Mouse (Mus musculus): ENCODE measurements around the gene Apex2.

The Apex2 gene
- long read RNA-seq, experiment 1, partial matches to known transcripts = 0 of 4 reads
- long read RNA-seq, experiment 1, other reads (novel, unspliced or antisense) = 1 of 4 reads
- long read RNA-seq, experiment 2, transcript Apex2-201 (6 exons, 1,884 nt) = major isoform, 12 of 14 reads
- long read RNA-seq, experiment 2, partial matches to known transcripts = 1 of 14 reads
- long read RNA-seq, experiment 2, other reads (novel, unspliced or antisense) = 1 of 14 reads

GRCm38 (mm10) chrX:150589696-150590095 lies at the start of gene Apex2:
Gene Apex2, minus strand, starts transcription at chrX:150589868.
- intact Hi-C loops (cut with DNase I) = loop anchor here (10.0 kb wide), 1 partner anchor 525 kb away; no protein-coding TSS in a partner anchor

- intact Hi-C loops (cut with DNase I) = no loop called here
Observed at GRCm38 (mm10) chrX:150636421-150636820, 46.8 kb upstream of the Apex2 start.

- intact Hi-C loops (cut with DNase I) = loop anchor here (10.0 kb wide), 1 partner anchor 516 kb away; no protein-coding TSS in a partner anchor
Observed at GRCm38 (mm10) chrX:150598882-150599281, 9.2 kb upstream of the Apex2 start.

GRCm38 (mm10) chrX:150595016-150595760 lies 5.5 kb upstream of the Apex2 start:
- intact Hi-C loops (cut with DNase I) = loop anchor here (10.0 kb wide), 1 partner anchor 520 kb away; no protein-coding TSS in a partner anchor

- intact Hi-C loops (cut with DNase I) = loop anchor here (10.0 kb wide), 1 partner anchor 521 kb away; no protein-coding TSS in a partner anchor
Observed at GRCm38 (mm10) chrX:150594176-150594575, 4.5 kb upstream of the Apex2 start.

GRCm38 (mm10) chrX:150593266-150594035 lies 3.8 kb upstream of the Apex2 start:
- intact Hi-C loops (cut with DNase I) = loop anchor here (10.0 kb wide), 1 partner anchor 521 kb away; no protein-coding TSS in a partner anchor

- intact Hi-C loops (cut with DNase I) = no loop called here
Observed at GRCm38 (mm10) chrX:150588023-150588764, 1.5 kb downstream of the Apex2 start, which contains the start of gene Pfkfb1. Gene Pfkfb1, plus strand, starts transcription at chrX:150588229.

GRCm38 (mm10) chrX:150585116-150585515 lies 4.6 kb downstream of the Apex2 start:
- intact Hi-C loops (cut with DNase I) = no loop called here

- intact Hi-C loops (cut with DNase I) = no loop called here
Observed at GRCm38 (mm10) chrX:150581921-150582320, 7.7 kb downstream of the Apex2 start.

GRCm38 (mm10) chrX:150564644-150565357 lies 24.9 kb downstream of the Apex2 start:
- intact Hi-C loops (cut with DNase I) = no loop called here

GRCm38 (mm10) chrX:150554032-150554431 lies 35.6 kb downstream of the Apex2 start:
- intact Hi-C loops (cut with DNase I) = no loop called here

- intact Hi-C loops (cut with DNase I) = no loop called here
Observed at GRCm38 (mm10) chrX:150551986-150552385, 37.7 kb downstream of the Apex2 start.

GRCm38 (mm10) chrX:150549639-150550038 lies 40.0 kb downstream of the Apex2 start:
- intact Hi-C loops (cut with DNase I) = no loop called here

GRCm38 (mm10) chrX:150547239-150547638 lies 42.4 kb downstream of the Apex2 start, which contains the start of gene Alas2:
Gene Alas2, plus strand, starts transcription at chrX:150547375.
- intact Hi-C loops (cut with DNase I) = no loop called here

- intact Hi-C loops (cut with DNase I) = no loop called here
Observed at GRCm38 (mm10) chrX:150541684-150542083, 48.0 kb downstream of the Apex2 start.

GRCm38 (mm10) chrX:150540111-150540510 lies 49.6 kb downstream of the Apex2 start:
- intact Hi-C loops (cut with DNase I) = no loop called here

- intact Hi-C loops (cut with DNase I) = no loop called here
Observed at GRCm38 (mm10) chrX:150516477-150516876, 73.2 kb downstream of the Apex2 start.

- intact Hi-C loops (cut with DNase I) = no loop called here
Observed at GRCm38 (mm10) chrX:150516015-150516414, 73.7 kb downstream of the Apex2 start.

GRCm38 (mm10) chrX:150514127-150514526 lies 75.5 kb downstream of the Apex2 start:
- intact Hi-C loops (cut with DNase I) = loop anchor here (5.0 kb wide), 1 partner anchor 148 kb away; no protein-coding TSS in a partner anchor

GRCm38 (mm10) chrX:150511274-150511673 lies 78.4 kb downstream of the Apex2 start:
- intact Hi-C loops (cut with DNase I) = loop anchor here (5.0 kb wide), 1 partner anchor 151 kb away; no protein-coding TSS in a partner anchor

Measured in adrenal gland (tissue).